Mouse (Mus musculus) midbrain, embryonic 15.5 days (tissue): ENCODE results near the gene Ppp2r3a. TPM values are rescaled to one million over a fixed set of nuclear protein-coding genes. Genes with fewer than 3 reads are reported as not detected.

Source experiments
- ATAC-seq: fragments of 200-750 bp; cut with Nextera tagmentation; replicated peaks from 2 replicates; pipeline ENCODE4 v1.8.0; 2017; ENCODE audit warnings: moderate TSS enrichment
- H3K27ac ChIP-seq: fragments of 300-500 bp; sonication (generic); 2 replicates; pipeline ENCODE4 v1.5.1; 2015; ENCODE audit warnings: mild to moderate bottlenecking, inconsistent platforms
- H3K27me3 ChIP-seq: fragments of 300-500 bp; sonication (generic); replicated peaks from 2 replicates; pipeline ENCODE4 v1.6.1; 2015; ENCODE audit warnings: inconsistent platforms
- H3K36me3 ChIP-seq: fragments of 300-500 bp; sonication (generic); replicated peaks from 2 replicates; pipeline ENCODE4 v1.6.1; 2015; ENCODE audit warnings: inconsistent platforms
- H3K4me1 ChIP-seq: fragments of 300-500 bp; sonication (generic); 2 replicates; pipeline ENCODE4 v1.6.1; 2015; ENCODE audit warnings: inconsistent platforms
- H3K4me2 ChIP-seq: fragments of 300-500 bp; sonication (generic); 2 replicates; pipeline ENCODE4 v1.6.1; 2015; ENCODE audit warnings: inconsistent platforms, mild to moderate bottlenecking, moderate library complexity
- H3K4me3 ChIP-seq: fragments of 300-500 bp; sonication (generic); 2 replicates; pipeline ENCODE4 v1.5.1; 2015; ENCODE audit warnings: mild to moderate bottlenecking, inconsistent platforms
- H3K9ac ChIP-seq: fragments of 300-500 bp; sonication (generic); 2 replicates; pipeline ENCODE4 v1.6.1; 2015; ENCODE audit warnings: mild to moderate bottlenecking, inconsistent platforms
- H3K9me3 ChIP-seq: fragments of 300-500 bp; sonication (generic); 2 replicates; pipeline ENCODE4 v1.6.1; 2016; ENCODE audit warnings: inconsistent platforms
- WGBS: fragments of 180-500 bp; shearing (Covaris S2); methylation state at CpG from one replicate; pipeline ENCODE4 v1.1.7; 2015; ENCODE audit warnings: mixed read lengths; 5-methylcytosine and 5-hydroxymethylcytosine counted together
- polyA plus RNA-seq: library from polyadenylated mRNA; unstranded; fragments of >200 nt; fragmentation: Nextera tagmentation; extraction: Ambion mirVana; gene quantifications from 2 replicates; pipeline ENCODE4 v1.2.1, GENCODE M21; 2015

Ppp2r3a gene
- polyA plus RNA-seq, 1 experiment from 2014 or later = 26.0 TPM

GRCm38 (mm10) chr9:101280211-101280610 is 28.6 kb upstream of the Ppp2r3a start:
- ATAC-seq = no peak
- WGBS = 79% methylated on average over 10 of the region's 10 CpGs
- no peaks in the 10 kb centered on the region for H3K27me3 ChIP-seq
- no peak overlapping the region for H3K4me2 ChIP-seq
- H3K27ac ChIP-seq = no peak overlapping the region
- H3K9me3 ChIP-seq = no peaks in the 10 kb centered on the region
- H3K36me3 ChIP-seq = no peaks in the 10 kb centered on the region
- no peak overlapping the region for H3K4me3 ChIP-seq
- no peaks in the 10 kb centered on the region for H3K4me1 ChIP-seq
- no peak overlapping the region for H3K9ac ChIP-seq

GRCm38 (mm10) chr9:101272715-101273114 is 21.1 kb upstream of the Ppp2r3a start:
- H3K9me3 ChIP-seq = no peaks in the 10 kb centered on the region
- no peaks in the 10 kb centered on the region for H3K27me3 ChIP-seq
- H3K4me3 ChIP-seq = no peak overlapping the region
- no peak overlapping the region for H3K4me2 ChIP-seq
- H3K27ac ChIP-seq = no peak overlapping the region
- no peaks in the 10 kb centered on the region for H3K36me3 ChIP-seq
- H3K9ac ChIP-seq = no peak overlapping the region
- WGBS = 91% methylated on average over 7 of the region's 7 CpGs
- ATAC-seq = no peak
- no peaks in the 10 kb centered on the region for H3K4me1 ChIP-seq

- Histone ChIP-seq H3K4me3 (no peak overlapping the region), H3K9me3 (no peaks in the 10 kb centered on the region), H3K27me3 (no peaks in the 10 kb centered on the region), H3K4me1 (peaks cover 11% of the 10 kb centered on the region), H3K9ac (no peak overlapping the region), H3K4me2 (no peak overlapping the region), H3K27ac (no peak overlapping the region), H3K36me3 (no peaks in the 10 kb centered on the region)
- WGBS = 44% methylated on average over 5 of the region's 5 CpGs
- no peak for ATAC-seq
Observed at GRCm38 (mm10) chr9:101270020-101270419, 18.4 kb upstream of the Ppp2r3a start.

GRCm38 (mm10) chr9:101266043-101266442 is 14.4 kb upstream of the Ppp2r3a start:
- Histone ChIP-seq H3K9ac (no peak overlapping the region), H3K4me2 (peak overlapping the region; percentile 24; the same call in 1 of the 2 replicates), H3K27ac (peak overlapping the region; percentile 65), H3K4me1 (peaks cover 25% of the 10 kb centered on the region), H3K9me3 (no peaks in the 10 kb centered on the region), H3K27me3 (no peaks in the 10 kb centered on the region), H3K4me3 (no peak overlapping the region), H3K36me3 (no peaks in the 10 kb centered on the region)
- no peak for ATAC-seq
- WGBS = 55% methylated on average over 8 of the region's 8 CpGs

- WGBS = 29% methylated on average over 6 of the region's 6 CpGs
- H3K27me3 ChIP-seq = no peaks in the 10 kb centered on the region
- H3K4me2 ChIP-seq = peak overlapping the region; percentile 24
- H3K9me3 ChIP-seq = no peaks in the 10 kb centered on the region
- peak; percentile 89 for ATAC-seq
- peak overlapping the region; percentile 65 for H3K27ac ChIP-seq
- no peak overlapping the region for H3K9ac ChIP-seq
- peaks cover 25% of the 10 kb centered on the region for H3K4me1 ChIP-seq
- H3K4me3 ChIP-seq = no peak overlapping the region
- no peaks in the 10 kb centered on the region for H3K36me3 ChIP-seq
Observed at GRCm38 (mm10) chr9:101265546-101265945, 14.0 kb upstream of the Ppp2r3a start.

GRCm38 (mm10) chr9:101262815-101263214 is 11.2 kb upstream of the Ppp2r3a start:
- 79% methylated on average over 3 of the region's 3 CpGs for WGBS
- H3K9me3 ChIP-seq = no peaks in the 10 kb centered on the region
- H3K27me3 ChIP-seq = no peaks in the 10 kb centered on the region
- H3K36me3 ChIP-seq = no peaks in the 10 kb centered on the region
- no peak overlapping the region for H3K4me2 ChIP-seq
- ATAC-seq = no peak
- no peak overlapping the region for H3K9ac ChIP-seq
- H3K4me3 ChIP-seq = no peak overlapping the region
- H3K27ac ChIP-seq = no peak overlapping the region
- peaks cover 25% of the 10 kb centered on the region for H3K4me1 ChIP-seq

GRCm38 (mm10) chr9:101261989-101262571 is 10.5 kb upstream of the Ppp2r3a start:
- Histone ChIP-seq H3K9ac (no peak overlapping the region), H3K27ac (peak overlapping the region; percentile 12; the same call in 1 of the 2 replicates), H3K4me1 (peaks cover 25% of the 10 kb centered on the region), H3K36me3 (no peaks in the 10 kb centered on the region), H3K4me3 (no peak overlapping the region), H3K4me2 (no peak overlapping the region), H3K27me3 (no peaks in the 10 kb centered on the region), H3K9me3 (no peaks in the 10 kb centered on the region)
- no peak for ATAC-seq
- 47% methylated on average over 11 of the region's 11 CpGs for WGBS

- H3K4me3 ChIP-seq = no peak overlapping the region
- no peaks in the 10 kb centered on the region for H3K9me3 ChIP-seq
- no peaks in the 10 kb centered on the region for H3K27me3 ChIP-seq
- H3K9ac ChIP-seq = no peak overlapping the region
- H3K27ac ChIP-seq = no peak overlapping the region
- peaks cover 25% of the 10 kb centered on the region for H3K4me1 ChIP-seq
- ATAC-seq = no peak
- WGBS = 61% methylated on average over 4 of the region's 4 CpGs
- H3K4me2 ChIP-seq = no peak overlapping the region
- no peaks in the 10 kb centered on the region for H3K36me3 ChIP-seq
Observed at GRCm38 (mm10) chr9:101261443-101261842, 9.8 kb upstream of the Ppp2r3a start.

GRCm38 (mm10) chr9:101253136-101253535 is 1.5 kb upstream of the Ppp2r3a start:
- ATAC-seq = no peak
- H3K27me3 ChIP-seq = no peaks in the 10 kb centered on the region
- no peaks in the 10 kb centered on the region for H3K36me3 ChIP-seq
- no peaks in the 10 kb centered on the region for H3K9me3 ChIP-seq
- H3K4me2 ChIP-seq = no peak overlapping the region
- H3K4me1 ChIP-seq = peaks cover 17% of the 10 kb centered on the region
- no peak overlapping the region for H3K4me3 ChIP-seq
- no peak overlapping the region for H3K9ac ChIP-seq
- 60% methylated on average over 3 of the region's 3 CpGs for WGBS
- H3K27ac ChIP-seq = no peak overlapping the region

- Histone ChIP-seq H3K27ac (no peak overlapping the region), H3K27me3 (no peaks in the 10 kb centered on the region), H3K36me3 (no peaks in the 10 kb centered on the region), H3K4me1 (peaks cover 23% of the 10 kb centered on the region), H3K9me3 (no peaks in the 10 kb centered on the region), H3K4me3 (no peak overlapping the region), H3K9ac (no peak overlapping the region), H3K4me2 (no peak overlapping the region)
- no peak for ATAC-seq
- WGBS = 80% methylated on average over 4 of the region's 4 CpGs
Observed at GRCm38 (mm10) chr9:101252541-101252940, 946 bp upstream of the Ppp2r3a start.

- H3K4me1 ChIP-seq = peaks cover 24% of the 10 kb centered on the region
- H3K27ac ChIP-seq = peak overlapping the region; percentile 91
- no peaks in the 10 kb centered on the region for H3K36me3 ChIP-seq
- ATAC-seq = peak; percentile 95
- peak overlapping the region; percentile 80 for H3K4me3 ChIP-seq
- H3K9ac ChIP-seq = peak overlapping the region; percentile 71
- H3K9me3 ChIP-seq = no peaks in the 10 kb centered on the region
- peak overlapping the region; percentile 54 for H3K4me2 ChIP-seq
- H3K27me3 ChIP-seq = no peaks in the 10 kb centered on the region
- WGBS = under 1% methylated on average over 60 of the region's 61 CpGs
Observed at GRCm38 (mm10) chr9:101250981-101251643, 483 bp downstream of the Ppp2r3a start.

GRCm38 (mm10) chr9:101250486-101250885 is 1.1 kb downstream of the Ppp2r3a start:
- Histone ChIP-seq H3K36me3 (no peaks in the 10 kb centered on the region), H3K27me3 (no peaks in the 10 kb centered on the region), H3K4me1 (peaks cover 24% of the 10 kb centered on the region), H3K27ac (peak overlapping the region; percentile 91), H3K4me2 (peak overlapping the region; percentile 54), H3K4me3 (peak overlapping the region; percentile 80), H3K9ac (peak overlapping the region; percentile 71), H3K9me3 (no peaks in the 10 kb centered on the region)
- 3% methylated on average over 11 of the region's 11 CpGs for WGBS
- no peak for ATAC-seq

- Histone ChIP-seq H3K4me2 (peak overlapping the region; percentile 54), H3K27me3 (no peaks in the 10 kb centered on the region), H3K27ac (peak overlapping the region; percentile 91; the same call in 1 of the 2 replicates), H3K9ac (no peak overlapping the region), H3K9me3 (no peaks in the 10 kb centered on the region), H3K36me3 (no peaks in the 10 kb centered on the region), H3K4me3 (peak overlapping the region; percentile 80), H3K4me1 (peaks cover 24% of the 10 kb centered on the region)
- WGBS = 61% methylated on average over 4 of the region's 4 CpGs
- ATAC-seq = no peak
Observed at GRCm38 (mm10) chr9:101249626-101250025, 2.0 kb downstream of the Ppp2r3a start.
